Mouse (Mus musculus): Measurements from ENCODE around the gene Glis3. TPM values are rescaled to one million over a fixed set of nuclear protein-coding genes. Genes with fewer than 3 reads are reported as not detected.

Glis3 gene
- polyA plus RNA-seq, 1 experiment from 2014 or later: 0.93 TPM

DNA sequence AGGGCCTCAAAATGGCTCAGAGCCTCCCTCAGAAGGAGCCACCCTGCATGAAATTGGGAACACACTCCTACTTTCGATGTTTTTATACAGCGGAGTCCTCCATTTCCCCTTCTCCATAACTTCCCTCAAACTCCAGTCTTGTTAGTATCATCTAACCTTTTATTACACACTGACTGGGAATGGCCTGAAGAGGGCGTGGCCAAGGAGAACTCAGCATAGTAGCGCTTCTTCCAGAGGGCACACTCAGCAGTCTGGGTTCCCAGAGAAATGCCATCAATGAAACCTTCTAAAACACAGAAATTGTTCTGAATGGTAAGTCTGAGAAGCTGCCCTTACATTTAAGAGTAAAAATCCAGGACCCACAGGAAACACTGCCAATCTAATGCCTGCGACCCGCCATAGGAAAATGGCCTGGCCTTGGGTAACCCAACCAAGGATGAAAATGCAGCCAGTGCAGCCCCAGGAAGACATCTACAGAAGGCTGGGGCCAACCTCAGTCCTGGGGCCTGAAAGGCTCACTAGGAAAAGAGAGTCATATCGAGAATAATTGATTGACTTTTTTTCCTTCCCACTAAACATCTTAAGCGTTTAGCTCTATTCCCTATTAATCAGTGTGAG lies 159.6 kb downstream of the Glis3 start:
- whole genome bisulfite sequencing: 87% methylated on average over 8 of the region's 8 CpGs
- H3K27ac ChIP-seq (replicated peaks): no peak overlapping the region
- no peaks in the 10 kb centered on the region for H3K36me3 ChIP-seq
- H3K4me2 ChIP-seq: no peak overlapping the region
- H3K9ac ChIP-seq: no peak overlapping the region
- H3K27me3 ChIP-seq: no peaks in the 10 kb centered on the region
- H3K4me1 ChIP-seq (replicated peaks): no peaks in the 10 kb centered on the region
- H3K4me3 ChIP-seq: no peak overlapping the region
- H3K9me3 ChIP-seq: no peaks in the 10 kb centered on the region
- ATAC-seq (ENCODE audit: low read depth): no peak

DNA sequence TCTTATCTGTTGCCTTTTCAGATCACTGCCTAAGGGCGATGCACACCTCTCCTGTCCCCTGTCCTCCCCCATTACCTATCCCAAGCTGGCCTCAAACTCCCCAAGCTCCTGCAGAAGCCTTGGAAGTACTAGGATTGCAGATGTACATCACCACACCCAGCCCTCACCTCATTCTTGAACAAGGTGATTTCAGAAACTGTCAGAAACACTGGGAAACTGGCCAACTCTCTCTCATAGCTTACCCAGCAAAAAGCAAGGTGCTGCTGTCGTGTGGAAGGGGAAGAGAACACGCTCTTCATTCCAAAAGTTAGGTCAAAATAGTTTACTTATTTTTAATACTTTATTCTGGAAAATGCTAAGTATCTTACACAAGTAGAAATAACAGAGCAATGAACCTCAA lies 160.6 kb downstream of the Glis3 start:
- Histone ChIP-seq H3K9me3 (no peaks in the 10 kb centered on the region), H3K27ac (replicated peaks) (no peak overlapping the region), H3K4me2 (no peak overlapping the region), H3K9ac (no peak overlapping the region), H3K27me3 (no peaks in the 10 kb centered on the region), H3K4me1 (replicated peaks) (no peaks in the 10 kb centered on the region; the same call in 1 of the 2 replicates), H3K4me3 (no peak overlapping the region), H3K36me3 (no peaks in the 10 kb centered on the region)
- 88% methylated on average over 3 of the region's 3 CpGs for WGBS
- ATAC-seq (ENCODE audit: low read depth): no peak

DNA sequence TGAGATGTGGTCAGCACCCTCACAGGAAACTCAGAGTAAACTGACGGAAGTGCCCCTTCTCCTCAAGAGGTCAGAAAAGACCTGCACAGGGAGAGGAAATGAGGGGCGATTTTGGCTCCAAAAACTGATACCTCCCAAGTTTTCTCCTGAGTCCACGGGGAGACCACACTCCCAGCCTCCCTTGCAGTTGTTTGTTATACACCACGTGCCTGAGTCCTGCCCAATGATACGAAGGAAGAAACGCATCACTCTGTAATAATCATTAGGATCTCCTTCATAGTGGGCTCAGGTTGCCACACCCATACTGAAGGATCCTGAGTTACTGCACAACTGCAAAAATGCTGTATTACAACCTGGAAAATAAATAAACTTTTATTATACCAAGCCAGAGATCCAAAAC lies 161.0 kb downstream of the Glis3 start:
- WGBS: 85% methylated on average over 6 of the region's 6 CpGs
- ATAC-seq (ENCODE audit: low read depth): no peak
- Histone ChIP-seq H3K9me3 (no peaks in the 10 kb centered on the region), H3K4me2 (no peak overlapping the region), H3K27ac (replicated peaks) (no peak overlapping the region), H3K27me3 (no peaks in the 10 kb centered on the region), H3K4me1 (replicated peaks) (no peaks in the 10 kb centered on the region; the same call in 1 of the 2 replicates), H3K36me3 (no peaks in the 10 kb centered on the region), H3K9ac (no peak overlapping the region), H3K4me3 (no peak overlapping the region)

DNA sequence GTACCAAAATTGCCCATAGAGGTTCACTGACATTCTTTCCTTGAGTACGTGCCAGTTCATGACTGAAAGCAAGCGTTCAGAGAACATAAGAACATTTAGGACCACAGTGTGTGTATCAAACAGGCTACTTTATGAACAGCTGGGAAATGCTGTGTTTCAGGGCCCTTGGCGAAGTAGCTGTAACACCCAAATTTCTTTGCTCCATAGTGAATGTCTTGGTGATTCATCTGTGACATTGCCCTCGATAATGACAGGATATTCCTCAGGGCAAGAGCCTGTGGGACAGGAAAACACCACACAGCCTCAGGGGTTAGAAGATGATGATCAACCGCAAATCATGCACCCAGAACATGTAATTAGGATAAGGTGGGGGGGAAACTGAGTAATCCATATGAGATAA lies 161.6 kb downstream of the Glis3 start:
- no peak overlapping the region for H3K27ac ChIP-seq (replicated peaks)
- H3K27me3 ChIP-seq: no peaks in the 10 kb centered on the region
- no peak for ATAC-seq (ENCODE audit: low read depth)
- H3K4me3 ChIP-seq: no peak overlapping the region
- 83% methylated on average over 5 of the region's 5 CpGs for WGBS
- H3K4me1 ChIP-seq (replicated peaks): no peaks in the 10 kb centered on the region; the same call in 1 of the 2 replicates
- no peak overlapping the region for H3K9ac ChIP-seq
- no peaks in the 10 kb centered on the region for H3K9me3 ChIP-seq
- H3K36me3 ChIP-seq: no peaks in the 10 kb centered on the region
- H3K4me2 ChIP-seq: no peak overlapping the region

DNA sequence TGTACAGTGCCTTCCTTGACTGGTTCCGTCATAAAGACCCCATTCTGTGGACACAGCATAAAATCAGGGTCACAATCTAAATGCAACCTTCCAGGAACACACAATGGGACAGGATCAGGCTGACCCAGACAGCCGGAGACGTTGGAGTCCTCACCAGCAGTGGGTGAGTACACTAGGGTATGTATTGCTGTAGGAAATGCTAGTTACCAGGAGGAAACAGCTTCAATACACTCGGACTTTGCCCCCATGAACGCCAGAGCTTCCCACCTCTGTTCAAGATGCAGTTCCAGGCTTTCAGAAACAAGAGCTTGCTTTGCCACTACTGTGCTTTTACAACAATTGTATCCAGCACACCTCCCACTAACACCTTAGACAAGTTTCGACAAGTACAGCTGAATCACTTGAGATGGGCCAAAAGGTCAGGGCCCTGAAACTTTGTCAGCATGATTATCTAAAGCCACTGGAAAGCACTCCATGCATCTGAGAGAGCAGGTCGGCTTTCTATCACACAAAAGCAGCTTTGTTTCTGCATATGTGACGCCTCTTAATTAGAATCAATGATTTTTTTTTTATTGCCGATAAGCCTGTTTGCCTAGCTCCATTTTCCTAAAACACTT lies 162.3 kb downstream of the Glis3 start:
- H3K4me2 ChIP-seq: no peak overlapping the region
- H3K36me3 ChIP-seq: no peaks in the 10 kb centered on the region
- H3K4me1 ChIP-seq (replicated peaks): no peaks in the 10 kb centered on the region; the same call in 1 of the 2 replicates
- no peak overlapping the region for H3K27ac ChIP-seq (replicated peaks)
- no peaks in the 10 kb centered on the region for H3K27me3 ChIP-seq
- 49% methylated on average over 9 of the region's 9 CpGs for WGBS
- no peak overlapping the region for H3K4me3 ChIP-seq
- no peak overlapping the region for H3K9ac ChIP-seq
- H3K9me3 ChIP-seq: no peaks in the 10 kb centered on the region
- no peak for ATAC-seq (ENCODE audit: low read depth)

DNA sequence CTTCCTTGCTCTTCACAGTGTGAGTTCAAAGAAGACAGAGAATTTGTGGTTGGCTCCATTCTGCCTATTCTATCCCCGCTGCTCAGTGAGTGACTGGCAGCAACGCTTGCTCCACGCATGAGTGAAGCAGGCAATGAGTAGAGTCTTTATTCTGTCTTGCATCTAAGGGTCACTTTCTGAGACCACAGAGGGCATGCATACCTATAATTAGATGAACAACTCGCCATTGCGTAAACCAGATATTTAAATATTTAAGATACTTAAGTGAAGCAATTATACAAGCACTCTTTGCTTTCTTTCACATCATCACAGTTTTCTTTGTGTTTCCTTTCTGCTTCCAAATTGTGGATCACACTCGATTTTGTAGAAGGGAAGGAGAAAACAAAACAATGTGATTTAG lies 163.4 kb downstream of the Glis3 start:
- H3K9ac ChIP-seq: no peak overlapping the region
- H3K4me2 ChIP-seq: no peak overlapping the region
- H3K4me1 ChIP-seq (replicated peaks): no peaks in the 10 kb centered on the region; the same call in 1 of the 2 replicates
- H3K27ac ChIP-seq (replicated peaks): no peak overlapping the region
- H3K4me3 ChIP-seq: no peak overlapping the region
- no peaks in the 10 kb centered on the region for H3K36me3 ChIP-seq
- no peak for ATAC-seq (ENCODE audit: low read depth)
- H3K27me3 ChIP-seq: no peaks in the 10 kb centered on the region
- H3K9me3 ChIP-seq: no peaks in the 10 kb centered on the region
- WGBS: 69% methylated on average over 6 of the region's 6 CpGs

DNA sequence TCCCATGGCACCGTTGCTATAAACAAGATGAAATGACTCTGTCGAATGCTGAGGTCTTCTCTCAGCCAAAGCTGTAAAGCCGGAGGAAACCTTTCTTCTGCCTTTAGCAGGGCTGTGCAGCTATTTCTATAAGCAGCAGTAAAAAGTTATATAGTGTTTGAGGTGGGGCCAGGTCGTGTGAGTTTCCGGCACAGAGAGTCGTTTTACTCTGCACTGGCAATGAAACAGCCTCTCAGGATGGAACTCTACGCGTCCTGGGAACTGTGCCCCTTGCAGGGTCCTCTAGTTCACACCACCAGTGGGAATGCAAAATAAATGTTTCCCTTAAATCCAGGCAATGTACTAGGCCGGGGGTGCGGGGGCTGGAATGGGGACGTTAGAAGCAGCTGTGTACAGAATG lies 167.4 kb downstream of the Glis3 start:
- no peak overlapping the region for H3K9ac ChIP-seq
- H3K27me3 ChIP-seq: no peaks in the 10 kb centered on the region
- H3K36me3 ChIP-seq: no peaks in the 10 kb centered on the region
- H3K27ac ChIP-seq (replicated peaks): no peak overlapping the region
- no peaks in the 10 kb centered on the region; the same call in 1 of the 2 replicates for H3K4me1 ChIP-seq (replicated peaks)
- ATAC-seq (ENCODE audit: low read depth): no peak
- 41% methylated on average over 11 of the region's 11 CpGs for WGBS
- no peaks in the 10 kb centered on the region for H3K9me3 ChIP-seq
- no peak overlapping the region for H3K4me2 ChIP-seq
- no peak overlapping the region for H3K4me3 ChIP-seq

DNA sequence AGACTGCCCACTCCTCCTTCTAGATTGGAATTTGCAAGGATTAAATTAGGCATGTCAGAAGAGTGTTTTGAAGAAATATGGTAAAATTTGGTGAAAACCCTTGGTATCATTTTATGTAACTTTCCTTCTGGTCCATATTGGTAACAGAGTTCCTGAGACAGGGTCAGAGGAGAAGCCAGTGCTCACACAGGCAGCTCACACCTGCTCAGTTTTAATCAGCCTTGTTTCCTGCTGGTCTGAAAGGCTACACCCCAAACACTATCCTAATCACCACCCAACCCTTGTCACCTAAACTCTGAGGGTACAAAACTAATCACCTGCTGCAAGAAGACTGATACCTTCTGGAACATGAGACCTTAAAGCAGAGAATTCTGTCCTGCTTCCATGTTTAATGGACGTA lies 168.0 kb downstream of the Glis3 start:
- Histone ChIP-seq H3K36me3 (no peaks in the 10 kb centered on the region), H3K9me3 (no peaks in the 10 kb centered on the region), H3K27ac (replicated peaks) (no peak overlapping the region), H3K27me3 (no peaks in the 10 kb centered on the region), H3K4me1 (replicated peaks) (no peaks in the 10 kb centered on the region; the same call in 1 of the 2 replicates), H3K9ac (no peak overlapping the region), H3K4me2 (no peak overlapping the region), H3K4me3 (no peak overlapping the region)
- ATAC-seq (ENCODE audit: low read depth): no peak
- WGBS: 88% methylated on average over 1 of the region's 1 CpGs

DNA sequence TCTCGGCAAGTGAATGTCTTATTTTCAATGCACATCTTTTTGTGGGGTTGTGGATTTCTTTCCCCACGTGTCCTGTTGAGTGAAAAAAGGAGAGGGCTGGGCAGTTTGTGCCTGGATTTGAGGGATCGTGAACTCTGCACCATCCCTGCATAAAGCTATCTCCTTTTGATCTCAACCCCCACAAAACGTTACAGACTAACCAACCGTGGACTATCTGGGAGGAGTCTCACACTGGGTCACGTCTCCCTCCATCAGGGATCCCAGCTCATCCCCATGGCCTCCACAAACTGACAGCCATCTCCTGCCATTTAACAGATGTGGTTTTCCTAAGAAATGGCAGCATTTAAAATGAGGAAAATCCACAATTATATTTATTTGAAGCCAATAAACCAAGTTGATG lies 174.5 kb downstream of the Glis3 start:
- H3K4me2 ChIP-seq: no peak overlapping the region
- no peak overlapping the region for H3K4me3 ChIP-seq
- no peak overlapping the region for H3K27ac ChIP-seq (replicated peaks)
- WGBS: 62% methylated on average over 6 of the region's 6 CpGs
- no peak overlapping the region for H3K9ac ChIP-seq
- H3K27me3 ChIP-seq: no peaks in the 10 kb centered on the region
- H3K4me1 ChIP-seq (replicated peaks): no peaks in the 10 kb centered on the region
- no peak for ATAC-seq (ENCODE audit: low read depth)
- H3K9me3 ChIP-seq: no peaks in the 10 kb centered on the region
- H3K36me3 ChIP-seq: no peaks in the 10 kb centered on the region

DNA sequence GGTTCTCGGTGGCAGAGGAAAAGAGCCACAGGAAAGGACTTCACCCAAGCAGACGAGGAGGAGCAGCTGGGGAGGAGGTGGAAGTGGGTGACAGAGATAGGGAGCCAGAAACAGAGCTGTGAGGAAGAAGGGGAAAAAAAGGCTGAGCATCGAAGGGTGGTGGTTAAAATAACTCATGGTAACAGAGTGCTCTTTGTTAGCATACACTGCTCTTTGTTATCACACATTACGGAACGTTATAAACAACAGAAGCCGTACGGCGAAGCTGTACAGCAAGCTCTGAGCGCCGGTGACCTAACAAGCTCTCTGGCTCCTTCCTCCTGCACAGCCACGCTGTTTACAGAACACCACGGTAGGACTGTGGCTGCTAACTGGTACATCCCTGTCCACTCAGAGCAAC lies 176.9 kb downstream of the Glis3 start:
- H3K9ac ChIP-seq: no peak overlapping the region
- ATAC-seq (ENCODE audit: low read depth): no peak
- H3K4me1 ChIP-seq (replicated peaks): no peaks in the 10 kb centered on the region

DNA sequence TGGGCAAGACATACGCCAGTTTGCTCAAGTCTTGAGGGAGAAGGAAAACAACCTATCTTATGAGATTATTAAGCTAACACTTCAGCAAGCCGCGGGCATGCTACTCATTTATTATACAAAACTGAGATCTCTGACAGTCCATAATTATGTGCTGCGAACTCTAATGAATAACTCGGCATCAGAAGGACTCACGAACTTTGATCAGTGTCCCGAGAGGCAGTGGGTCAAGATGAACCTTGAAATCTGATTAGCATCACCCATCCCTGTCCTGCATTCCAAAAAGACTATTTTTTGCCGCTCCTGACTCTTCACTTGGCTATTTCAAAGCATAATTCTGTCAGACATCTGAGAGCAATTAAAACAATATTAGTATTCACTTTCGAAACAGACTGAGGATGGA lies 178.9 kb downstream of the Glis3 start:
- 84% methylated on average over 9 of the region's 9 CpGs for WGBS
- Histone ChIP-seq H3K27me3 (no peaks in the 10 kb centered on the region), H3K9ac (no peak overlapping the region), H3K4me3 (no peak overlapping the region), H3K4me1 (replicated peaks) (no peaks in the 10 kb centered on the region), H3K36me3 (no peaks in the 10 kb centered on the region), H3K9me3 (no peaks in the 10 kb centered on the region), H3K27ac (replicated peaks) (no peak overlapping the region), H3K4me2 (no peak overlapping the region)
- ATAC-seq (ENCODE audit: low read depth): no peak

More for the DNA sequence above, 176.9 kb downstream of the Glis3 start:
- Histone ChIP-seq H3K27ac (replicated peaks) (no peak overlapping the region), H3K27me3 (no peaks in the 10 kb centered on the region), H3K4me3 (no peak overlapping the region), H3K36me3 (no peaks in the 10 kb centered on the region), H3K4me2 (no peak overlapping the region), H3K9me3 (no peaks in the 10 kb centered on the region)
- 51% methylated on average over 12 of the region's 12 CpGs for WGBS

DNA sequence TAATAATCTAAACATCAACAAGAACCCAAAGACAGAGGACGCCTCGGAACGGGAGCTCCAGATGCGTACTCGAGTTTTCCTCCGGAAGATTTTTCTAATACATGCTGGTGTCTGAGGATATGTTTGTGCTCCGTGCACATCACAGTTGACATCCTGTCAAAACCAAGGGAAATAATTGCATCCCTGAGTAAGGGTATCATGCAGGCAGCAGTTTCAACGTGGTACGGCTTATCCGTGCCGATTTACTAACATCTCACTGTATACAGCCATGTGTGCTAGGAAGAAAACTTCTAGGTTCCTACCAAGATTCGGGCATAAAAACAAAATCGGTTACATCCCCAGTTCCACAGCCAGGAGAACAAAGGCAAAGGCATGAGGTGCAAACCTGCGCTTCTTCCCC lies 179.4 kb downstream of the Glis3 start:
- ATAC-seq (ENCODE audit: low read depth): no peak
- Histone ChIP-seq H3K4me1 (replicated peaks) (no peaks in the 10 kb centered on the region), H3K9me3 (no peaks in the 10 kb centered on the region), H3K36me3 (no peaks in the 10 kb centered on the region), H3K4me3 (no peak overlapping the region), H3K27me3 (no peaks in the 10 kb centered on the region), H3K9ac (no peak overlapping the region), H3K4me2 (no peak overlapping the region), H3K27ac (replicated peaks) (no peak overlapping the region)
- 94% methylated on average over 14 of the region's 14 CpGs for WGBS

DNA sequence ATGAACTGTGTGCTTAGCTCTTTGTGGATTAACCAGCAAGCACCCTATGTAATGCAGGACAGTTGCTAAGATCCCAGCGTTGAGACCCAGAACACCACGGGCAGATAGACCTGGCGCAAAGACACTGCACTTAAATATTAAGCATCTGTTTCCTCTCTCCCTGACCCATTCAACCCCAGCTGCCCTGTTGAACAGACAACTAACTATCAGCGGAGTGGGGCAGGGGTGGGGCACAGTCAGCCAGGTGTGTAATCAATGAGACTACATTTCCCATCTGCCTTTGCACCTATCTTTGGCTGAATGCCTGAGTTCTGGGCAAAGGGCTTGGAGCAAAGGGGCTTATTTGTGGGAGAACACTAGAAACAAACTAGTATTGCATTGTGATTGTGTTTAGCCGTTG lies 180.1 kb downstream of the Glis3 start:
- Histone ChIP-seq H3K4me2 (no peak overlapping the region), H3K27me3 (no peaks in the 10 kb centered on the region), H3K9ac (no peak overlapping the region), H3K4me3 (no peak overlapping the region), H3K36me3 (no peaks in the 10 kb centered on the region), H3K4me1 (replicated peaks) (no peaks in the 10 kb centered on the region), H3K9me3 (no peaks in the 10 kb centered on the region), H3K27ac (replicated peaks) (no peak overlapping the region)
- ATAC-seq (ENCODE audit: low read depth): no peak
- 93% methylated on average over 5 of the region's 5 CpGs for WGBS
